ENCODE assay signal across 8 mouse cellular contexts in genomic region chr4:117882701-117883691, GRCm38 (mm10). TPM values are rescaled to one million over a fixed set of nuclear protein-coding genes. Genes with fewer than 3 reads are reported as not detected.
DNase-seq lines count a peak whose midpoint lies in the region; ATAC-seq and TF ChIP-seq lines count a peak whose summit lies in the region.

Gene B4galt2 (minus strand): TSS chr4:117883487.

- peak; percentile 11 for DNase-seq in CD4-positive helper T cell, adult 2 months (ENCODE audit: low read depth, low spot score)
- DNase-seq in ZHBTc4 (ENCODE audit: low read depth, low spot score) (peak; percentile 51), adipocyte (ENCODE audit: low spot score) (no peak)
- peak; percentile 76 for DNase-seq in embryo, embryonic 9.5 days (ENCODE audit: extremely low spot score)
- DNase-seq in heart, adult 9 months (ENCODE audit: low spot score in 2 of 2): peak; percentile 43 to 66
- peak; percentile 73 for DNase-seq in liver, embryonic 11.5 days (ENCODE audit: low spot score)

- H3K9me3 ChIP-seq in kidney, embryonic 16.5 days (ENCODE audit: low read length): no peaks in the 10 kb centered on the region
- H3K9me3 ChIP-seq in liver, embryonic 11.5 days (ENCODE audit: control insufficient read depth, low read length): no peaks in the 10 kb centered on the region

- H3K9ac ChIP-seq in kidney, embryonic 16.5 days (replicated peaks; ENCODE audit: low read length): peak within 1 kb of the TSS; percentile 90
- peak within 1 kb of the TSS; percentile 81 for H3K9ac ChIP-seq in liver, embryonic 11.5 days (ENCODE audit: low read depth, low read length)

- ATAC-seq in kidney, embryonic 16.5 days (ENCODE audit: low FRiP score, low TSS enrichment): peak; percentile 53
- ATAC-seq in liver, embryonic 11.5 days (replicated peaks; ENCODE audit: low FRiP score): peak; percentile 22

- WGBS in kidney, embryonic 16.5 days: under 1% methylated on average over 81 of the region's 103 CpGs
- WGBS in liver, embryonic 11.5 days: 2% methylated on average over 91 of the region's 103 CpGs
- 3% methylated on average over 100 of the region's 103 CpGs for WGBS in olfactory bulb, adult 2 months

- TF ChIP-seq CTCF in olfactory bulb, adult 2 months (IDR thresholded peaks at IDR 0.05; ENCODE audit: insufficient read depth, low read depth, low read length): no peak

- H3K36me3 ChIP-seq in kidney, embryonic 16.5 days (ENCODE audit: insufficient read depth, low read length): peaks cover 11% of the 10 kb centered on the region
- peaks cover 18% of the 10 kb centered on the region; the same call in 1 of the 2 replicates for H3K36me3 ChIP-seq in liver, embryonic 11.5 days (ENCODE audit: control insufficient read depth, insufficient read depth, low read length)

- H3K4me3 ChIP-seq in kidney, embryonic 16.5 days (ENCODE audit: low read length): peak within 1 kb of the TSS; percentile 73
- peak within 1 kb of the TSS; percentile 77 for H3K4me3 ChIP-seq in liver, embryonic 11.5 days (ENCODE audit: low read depth, low read length)
- peak within 1 kb of the TSS; percentile 87 for H3K4me3 ChIP-seq in olfactory bulb, adult 2 months (ENCODE audit: insufficient read depth, low read depth, low read length)

- H3K4me2 ChIP-seq in kidney, embryonic 16.5 days (replicated peaks; ENCODE audit: low read depth, low read length): peak within 1 kb of the TSS; percentile 91
- peak within 1 kb of the TSS; percentile 98 for H3K4me2 ChIP-seq in liver, embryonic 11.5 days

- peaks cover 34% of the 10 kb centered on the region for H3K4me1 ChIP-seq in kidney, embryonic 16.5 days (ENCODE audit: insufficient read depth, low read length)
- peaks cover 20% of the 10 kb centered on the region for H3K4me1 ChIP-seq in liver, embryonic 11.5 days (replicated peaks; ENCODE audit: control insufficient read depth, insufficient read depth, low read length)
- peaks cover 40% of the 10 kb centered on the region for H3K4me1 ChIP-seq in olfactory bulb, adult 2 months (ENCODE audit: control insufficient read depth, insufficient read depth, low read length)

- H3K27ac ChIP-seq in kidney, embryonic 16.5 days (ENCODE audit: low read length): peak within 1 kb of the TSS; percentile 23; the same call in 1 of the 2 replicates
- peak within 1 kb of the TSS; percentile 55; the same call in 1 of the 2 replicates for H3K27ac ChIP-seq in liver, embryonic 11.5 days (ENCODE audit: low read depth, low read length)
- H3K27ac ChIP-seq in olfactory bulb, adult 2 months (ENCODE audit: insufficient read depth, low read depth, low read length): peak within 1 kb of the TSS; percentile 62; the same call in 1 of the 2 replicates

- H3K27me3 ChIP-seq in kidney, embryonic 16.5 days (ENCODE audit: insufficient read depth, low read length): no peaks in the 10 kb centered on the region
- H3K27me3 ChIP-seq in liver, embryonic 11.5 days (replicated peaks; ENCODE audit: control insufficient read depth, insufficient read depth, low read length): no peaks in the 10 kb centered on the region; the same call in 1 of the 2 replicates

- TF ChIP-seq POLR2A in olfactory bulb, adult 2 months (IDR thresholded peaks at IDR 0.05; ENCODE audit: insufficient read depth, low read depth, low read length): no peak; the same call in 1 of the 2 replicates

RNA-seq across cellular contexts. Expression of gene B4galt2, which starts in this region (rescaled TPM):
- 18.0 TPM in 2 replicates for polyA plus RNA-seq in kidney, embryonic 16.5 days (2015; fragmentation: Nextera tagmentation; extraction: Ambion mirVana)
- polyA plus RNA-seq in liver, embryonic 11.5 days (2014; fragmentation: Nextera tagmentation; extraction: Ambion mirVana): 9.3 and 10.5 TPM in 2 replicates
- polyA plus RNA-seq in olfactory bulb, adult 2 months (2012; ENCODE audit: insufficient read depth, insufficient read length, low replicate concordance, missing spikeins): not detected in 2 replicates

Comparison
In these comparisons a context has a peak if more than half of its experiments do, and no peak if none do; other contexts are left out.
1. RNA of gene B4galt2 (polyA plus RNA-seq): 18.0 TPM in kidney, embryonic 16.5 days and 9.3 to 10.5 TPM in liver, embryonic 11.5 days; not detected in olfactory bulb, adult 2 months; every median in the first group is over 10 times any median in the second.
2. Peak in every context shown above with its lines, with median percentiles within 50 percentile points of each other: H3K27ac ChIP-seq and H3K4me3 ChIP-seq.